In genomic region chr2:136720235-136720634, GRCm38 (mm10) we compare ENCODE assay signal across 8 mouse cellular contexts. TPM values are rescaled to one million over a fixed set of nuclear protein-coding genes. Genes with fewer than 3 reads are reported as not detected.
DNase-seq lines count a peak whose midpoint lies in the region; ATAC-seq and TF ChIP-seq lines count a peak whose summit lies in the region.

No protein-coding gene starts in this region.

- no peak overlapping the region for H3K9ac ChIP-seq in hindbrain, postnatal 0 days (replicated peaks; ENCODE audit: low read length)
- no peak overlapping the region for H3K9ac ChIP-seq in hindbrain, embryonic 13.5 days
- no peak overlapping the region for H3K9ac ChIP-seq in CH12.LX (ENCODE audit: insufficient read depth, low read depth)
- H3K9ac ChIP-seq in limb, embryonic 11.5 days (ENCODE audit: low read length), result no peak overlapping the region

- H3K27me3 ChIP-seq in hindbrain, postnatal 0 days (ENCODE audit: insufficient read depth, low read length), result no peaks in the 10 kb centered on the region
- no peaks in the 10 kb centered on the region for H3K27me3 ChIP-seq in hindbrain, embryonic 13.5 days
- H3K27me3 ChIP-seq in CH12.LX (replicated peaks), result no peaks in the 10 kb centered on the region
- H3K27me3 ChIP-seq in embryonic facial prominence, embryonic 10.5 days (replicated peaks; ENCODE audit: low read depth, poor library complexity, severe bottlenecking), result no peaks in the 10 kb centered on the region
- H3K27me3 ChIP-seq in limb, embryonic 11.5 days (ENCODE audit: control insufficient read depth, insufficient read depth, low read length), result no peaks in the 10 kb centered on the region

- in situ Hi-C loops in CH12.LX (cut with MboI; ENCODE audit: low pct_ligation_motif_present, low pct_unique_long_range_greater_than_20kb, low sequenced_read_pairs), result no loop called here

- H3K4me2 ChIP-seq in hindbrain, postnatal 0 days (ENCODE audit: low read depth, low read length), result no peak overlapping the region
- no peak overlapping the region for H3K4me2 ChIP-seq in hindbrain, embryonic 13.5 days
- no peak overlapping the region for H3K4me2 ChIP-seq in CH12.LX (ENCODE audit: insufficient read depth, low read depth, poor library complexity, severe bottlenecking)
- no peak overlapping the region for H3K4me2 ChIP-seq in limb, embryonic 11.5 days (ENCODE audit: low read depth, severe bottlenecking)

- TF ChIP-seq CTCF in hindbrain, postnatal 0 days (IDR thresholded peaks at IDR 0.05; ENCODE audit: low read depth), result peak; percentile 60
- TF ChIP-seq CTCF in CH12.LX (conservative IDR thresholded peaks at IDR 0.05 in 1 of 2, IDR thresholded peaks at IDR 0.05 in 1 of 2; ENCODE audit: low read depth in 2 of 2, low read length in 2 of 2), result peak in 1 of 2 experiments; percentile 45; a peak in 2 of 4 replicates

- ATAC-seq in hindbrain, postnatal 0 days, result no peak
- ATAC-seq in hindbrain, embryonic 13.5 days (ENCODE audit: low FRiP score), result no peak
- ATAC-seq in limb, embryonic 11.5 days (ENCODE audit: insufficient number of reproducible peaks, low FRiP score, low TSS enrichment, low read depth), result no peak
- no peak for ATAC-seq in activated CD4-positive, CD25-positive, alpha-beta regulatory T cell, adult 4 months

- H3K9me3 ChIP-seq in hindbrain, postnatal 0 days (ENCODE audit: low read length), result no peaks in the 10 kb centered on the region
- H3K9me3 ChIP-seq in hindbrain, embryonic 13.5 days, result no peaks in the 10 kb centered on the region
- peaks cover 4% of the 10 kb centered on the region for H3K9me3 ChIP-seq in CH12.LX (replicated peaks; ENCODE audit: low read length)
- no peaks in the 10 kb centered on the region for H3K9me3 ChIP-seq in embryonic facial prominence, embryonic 10.5 days
- H3K9me3 ChIP-seq in limb, embryonic 11.5 days (ENCODE audit: control insufficient read depth, low read length), result no peaks in the 10 kb centered on the region

- TF ChIP-seq RAD21 in CH12.LX (IDR thresholded peaks at IDR 0.05; ENCODE audit: low read depth, low read length), result peak; percentile 51

- no peak for TF ChIP-seq POLR2A in CH12.LX (IDR thresholded peaks at IDR 0.05; ENCODE audit: low read depth, low read length)

- TF ChIP-seq EP300 in CH12.LX (IDR thresholded peaks at IDR 0.05; ENCODE audit: low read length), result no peak

- dilution Hi-C loops in CH12.LX (cut with MboI; ENCODE audit: extremely low pct_ligation_motif_present, extremely low pct_unique_long_range_greater_than_20kb, low sequenced_read_pairs), result no loop called here

- H3K36me3 ChIP-seq in hindbrain, postnatal 0 days (ENCODE audit: insufficient read depth, low read length), result no peaks in the 10 kb centered on the region
- H3K36me3 ChIP-seq in hindbrain, embryonic 13.5 days, result no peaks in the 10 kb centered on the region
- no peaks in the 10 kb centered on the region for H3K36me3 ChIP-seq in CH12.LX (replicated peaks in 1 of 2; ENCODE audit: control insufficient read depth in 1 of 2, insufficient read depth in 1 of 2, low read length in 1 of 2)
- no peaks in the 10 kb centered on the region for H3K36me3 ChIP-seq in embryonic facial prominence, embryonic 10.5 days (replicated peaks)
- H3K36me3 ChIP-seq in limb, embryonic 11.5 days (ENCODE audit: control insufficient read depth, insufficient read depth, low read length), result no peaks in the 10 kb centered on the region

- peak; percentile 43 for DNase-seq in hindbrain, postnatal 0 days (ENCODE audit: low spot score)
- DNase-seq in CH12.LX (ENCODE audit: extremely low read depth), result peak; percentile 45
- peak; percentile 81 for DNase-seq in adrenal gland, postnatal 14 days
- DNase-seq in embryonic facial prominence, embryonic 10.5 days (ENCODE audit: low spot score), result peak; percentile 46
- DNase-seq in limb, embryonic 11.5 days (ENCODE audit: low spot score), result peak; percentile 61
- peak; percentile 21 for DNase-seq in testis, postnatal 14 days (ENCODE audit: low spot score)

- 31% methylated on average over 4 of the region's 4 CpGs for WGBS in hindbrain, postnatal 0 days
- 29% methylated on average over 4 of the region's 4 CpGs for WGBS in hindbrain, embryonic 13.5 days
- WGBS in embryonic facial prominence, embryonic 10.5 days, result 27% methylated on average over 4 of the region's 4 CpGs
- WGBS in limb, embryonic 11.5 days, result 28% methylated on average over 4 of the region's 4 CpGs

- no peaks in the 10 kb centered on the region for H3K4me1 ChIP-seq in hindbrain, postnatal 0 days (ENCODE audit: insufficient read depth, low read length)
- peaks cover 22% of the 10 kb centered on the region for H3K4me1 ChIP-seq in hindbrain, embryonic 13.5 days (replicated peaks)
- no peaks in the 10 kb centered on the region for H3K4me1 ChIP-seq in CH12.LX (ENCODE audit: control insufficient read depth in 1 of 2, insufficient read depth in 2 of 2)
- H3K4me1 ChIP-seq in embryonic facial prominence, embryonic 10.5 days, result no peaks in the 10 kb centered on the region
- H3K4me1 ChIP-seq in limb, embryonic 11.5 days (ENCODE audit: control insufficient read depth, insufficient read depth, low read length), result no peaks in the 10 kb centered on the region

- H3K27ac ChIP-seq in hindbrain, postnatal 0 days, result no peak overlapping the region
- no peak overlapping the region for H3K27ac ChIP-seq in hindbrain, embryonic 13.5 days
- H3K27ac ChIP-seq in CH12.LX (ENCODE audit: insufficient read depth, low read depth), result no peak overlapping the region
- H3K27ac ChIP-seq in embryonic facial prominence, embryonic 10.5 days (replicated peaks), result no peak overlapping the region
- no peak overlapping the region for H3K27ac ChIP-seq in limb, embryonic 11.5 days (replicated peaks; ENCODE audit: low read depth, low read length)

- H3K4me3 ChIP-seq in hindbrain, postnatal 0 days (ENCODE audit: low read length), result no peak overlapping the region
- H3K4me3 ChIP-seq in hindbrain, embryonic 13.5 days, result no peak overlapping the region
- no peak overlapping the region for H3K4me3 ChIP-seq in CH12.LX (replicated peaks in 1 of 3; ENCODE audit: low read depth in 2 of 3, low read length in 2 of 3, poor library complexity in 1 of 3)
- H3K4me3 ChIP-seq in embryonic facial prominence, embryonic 10.5 days, result no peak overlapping the region
- no peak overlapping the region for H3K4me3 ChIP-seq in limb, embryonic 11.5 days (ENCODE audit: low read depth, low read length)

- H3K79me2 ChIP-seq in CH12.LX (replicated peaks; ENCODE audit: control insufficient read depth, extremely low read depth, insufficient read depth, poor library complexity, severe bottlenecking), result no peaks in the 10 kb centered on the region

TF ChIP-seq in CH12.LX, 34 proteins besides CTCF, POLR2A, EP300 and RAD21:
- TF ChIP-seq SMC3 (IDR thresholded peaks at IDR 0.05; ENCODE audit: low read depth, low read length), result peak; percentile 46
- TF ChIP-seq MAX (IDR thresholded peaks at IDR 0.05; ENCODE audit: low read length), result no peak

RNA-seq across cellular contexts. Expression of gene Snap25, which starts 7.0 kb away (rescaled TPM):
- total RNA-seq in hindbrain, postnatal 0 days (2014; rRNA removed), result 227 and 265 TPM in 2 replicates
- polyA plus RNA-seq in hindbrain, postnatal 0 days (2015; fragmentation: Nextera tagmentation; extraction: Ambion mirVana), result 312 and 341 TPM in 2 replicates
- 134 and 141 TPM in 2 replicates for polyA plus RNA-seq in hindbrain, embryonic 13.5 days (2015; fragmentation: Nextera tagmentation; extraction: Ambion mirVana)
- total RNA-seq in CH12.LX (2012; rRNA removed) (not detected in 2 replicates), CH12.LX (2014; rRNA removed) (not detected in 2 replicates)
- 0.11 and 0.35 TPM in 2 replicates for polyA plus RNA-seq in CH12.LX (2012; ENCODE audit: insufficient read length, low read depth)
- total RNA-seq in adrenal gland, postnatal 14 days (2021), result 29.4 and 42.5 TPM in 2 replicates
- polyA plus RNA-seq in embryonic facial prominence, embryonic 10.5 days (2016; fragmentation: Nextera tagmentation; extraction: Ambion mirVana), result 12.5 and 14.7 TPM in 2 replicates
- polyA plus RNA-seq in limb, embryonic 11.5 days (2014; fragmentation: Nextera tagmentation; extraction: Ambion mirVana), result 0.44 and 0.93 TPM in 2 replicates
- under 1 TPM in 1 of 2 experiments, not detected in 1; 0.26 TPM for polyA plus RNA-seq in activated CD4-positive, CD25-positive, alpha-beta regulatory T cell, adult 4 months (2017; shearing (Covaris generic))

Comparison
In these comparisons a context has a peak if more than half of its experiments do, and no peak if none do; other contexts are left out.
1. DNase-seq: peak in every context shown above with its lines; median percentile 81 in adrenal gland, postnatal 14 days; 61 in limb, embryonic 11.5 days; 46 in embryonic facial prominence, embryonic 10.5 days; 45 in CH12.LX; 43 in hindbrain, postnatal 0 days; 21 in testis, postnatal 14 days.